Mouse (Mus musculus) ovary, adult 18-20 months (tissue): Measurements from ENCODE around the gene Spock2.
"Not testable (repeated sequence)": the region's sequence is repeated elsewhere in the genome, so short reads cannot be mapped to it uniquely, and the experiment has no call there.

Experiments used
- DNase-seq: peaks from one replicate; pipeline ENCODE4 v3.0.0; 2022; ENCODE audit warnings: low spot score, mixed read lengths

Spock2 gene

DNA sequence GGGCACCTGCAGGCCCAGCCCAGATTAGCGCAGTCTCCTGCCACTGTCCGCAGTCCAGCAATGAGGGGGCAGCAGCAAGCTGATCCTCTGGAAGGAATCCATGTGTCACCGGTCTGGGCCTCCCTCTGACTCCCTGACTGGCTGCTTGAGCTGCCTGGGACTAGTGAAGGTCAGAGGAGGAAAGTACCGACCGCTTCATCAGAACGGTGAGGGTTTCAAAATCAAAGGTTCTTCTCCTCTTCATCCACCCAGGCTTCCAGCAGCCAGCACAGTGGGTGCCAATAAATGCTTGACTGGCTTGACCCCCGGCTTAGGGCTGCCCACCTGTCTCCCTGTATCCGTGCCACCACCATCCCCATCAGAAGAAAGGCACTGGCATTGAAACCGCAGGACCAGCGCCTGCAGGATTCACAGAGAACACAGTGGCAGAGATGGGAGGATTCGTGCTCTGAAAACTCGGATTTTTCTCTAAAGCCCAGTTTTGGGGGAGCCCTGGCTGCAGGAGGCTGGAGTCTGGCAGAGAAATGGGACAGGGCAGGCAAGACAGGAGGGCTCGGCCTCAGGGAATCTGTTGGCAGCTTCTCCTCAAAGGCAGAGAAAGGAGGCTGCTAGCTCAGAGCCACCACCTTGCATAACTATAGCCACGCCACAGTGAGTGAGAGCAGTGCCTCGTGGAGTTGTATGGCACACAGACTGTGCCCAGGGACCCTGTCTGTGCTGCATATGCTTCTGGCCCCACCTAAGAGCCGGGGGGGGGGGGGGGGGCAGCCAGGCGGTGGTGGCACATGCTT is 2.5 kb downstream of the Spock2 start:
- DNase-seq, result no peak

DNA sequence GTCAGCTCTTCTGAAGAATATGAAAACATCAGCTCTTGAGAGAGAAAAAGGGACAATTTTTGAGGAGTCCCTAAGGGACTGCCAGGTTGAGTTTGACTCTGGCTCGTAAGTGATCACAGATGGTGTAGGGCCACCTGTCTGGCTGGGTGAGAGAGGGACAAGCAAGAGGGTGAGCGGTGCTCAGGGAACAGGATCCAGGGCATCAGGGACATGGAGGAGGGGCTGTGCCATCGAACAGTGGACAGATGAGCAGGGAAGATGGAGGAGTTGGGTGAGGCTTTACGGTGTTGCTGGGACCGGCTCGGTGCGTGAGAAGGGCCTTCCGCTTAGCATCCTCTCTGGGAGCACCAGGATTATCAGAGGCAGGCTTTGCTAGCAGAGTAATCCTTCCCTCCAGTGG is 3.3 kb downstream of the Spock2 start:
- DNase-seq, result no peak

DNA sequence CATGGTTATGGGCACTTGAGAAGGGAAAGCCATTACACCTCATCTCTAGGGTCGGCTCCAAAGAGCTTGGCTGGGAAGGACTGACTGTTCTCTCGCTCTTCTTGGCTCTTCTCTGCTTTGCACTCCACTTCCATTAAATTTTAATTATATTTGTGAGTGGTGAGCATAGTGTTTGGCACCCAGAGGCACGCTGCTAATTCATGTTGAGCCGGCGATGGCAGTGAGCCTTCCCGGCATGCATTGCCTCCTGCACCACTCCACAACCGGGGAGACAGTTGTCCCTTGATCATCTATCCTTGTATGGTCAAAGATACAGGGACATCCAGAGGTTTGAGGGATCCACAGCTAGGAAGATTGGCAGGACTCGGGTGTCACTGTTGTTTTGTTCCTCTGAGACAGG is 4.0 kb downstream of the Spock2 start:
- no peak for DNase-seq

DNA sequence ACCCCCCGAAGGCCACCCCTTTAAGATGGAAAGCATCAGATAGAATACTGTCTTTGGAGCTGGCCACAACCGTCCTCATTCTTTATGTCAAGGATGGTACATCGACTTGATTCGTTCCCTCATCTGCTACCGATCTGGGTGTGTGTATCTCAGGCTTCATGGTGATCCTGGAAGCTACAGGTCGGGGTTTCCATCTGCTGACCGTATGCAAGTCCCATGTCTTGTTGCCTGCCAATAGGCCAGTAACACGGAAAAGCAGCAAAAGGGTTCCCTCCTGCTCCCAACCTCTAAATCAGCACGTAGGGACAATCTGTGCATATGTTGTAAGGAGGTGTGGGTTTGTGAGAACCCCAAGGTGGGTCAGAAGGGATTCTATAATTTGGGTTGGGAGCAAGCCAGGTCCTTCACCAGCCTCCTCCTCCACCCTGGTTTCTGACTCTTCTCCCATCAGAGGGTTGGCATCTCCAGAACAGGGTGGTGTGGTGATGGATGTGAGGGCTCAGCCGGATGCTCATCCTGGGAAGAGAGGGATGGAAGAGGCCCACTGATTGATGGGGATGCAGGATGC is 5.0 kb downstream of the Spock2 start:
- no peak for DNase-seq

DNA sequence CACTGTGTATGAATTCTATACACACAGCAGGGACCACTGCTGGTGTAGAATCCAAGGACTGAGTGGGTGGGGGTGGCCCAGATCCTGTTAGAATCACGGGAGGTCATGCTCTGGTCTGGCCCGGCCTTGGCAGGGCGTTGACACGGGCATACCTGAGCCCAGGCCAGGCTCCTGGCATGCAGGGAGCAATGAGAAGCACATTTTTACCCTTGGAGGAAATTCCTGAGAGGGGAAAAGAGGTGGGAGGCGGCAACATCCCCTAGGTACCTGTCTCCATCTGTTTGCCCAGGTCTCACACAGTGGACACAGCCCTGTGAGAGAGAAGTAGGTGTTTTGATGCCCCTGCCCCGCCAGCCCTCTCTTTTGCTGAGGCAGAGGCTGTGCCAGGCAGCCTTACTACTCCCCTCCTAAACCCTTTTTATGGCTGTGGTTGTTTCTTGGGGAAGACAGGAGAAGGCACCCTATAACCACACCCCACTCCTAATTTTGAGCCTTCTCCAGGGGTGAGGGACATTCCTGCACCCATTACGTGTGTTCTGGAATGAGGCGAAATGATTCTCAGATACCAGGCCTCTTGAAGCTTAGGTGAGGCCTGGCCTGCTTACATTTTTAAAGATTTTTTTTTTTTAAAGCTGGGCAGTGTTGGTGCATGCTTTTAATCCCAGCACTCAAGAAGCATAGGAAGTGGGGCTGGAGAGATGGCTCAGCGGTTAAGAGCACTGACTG is 8.1 kb downstream of the Spock2 start:
- DNase-seq, result no peak

DNA sequence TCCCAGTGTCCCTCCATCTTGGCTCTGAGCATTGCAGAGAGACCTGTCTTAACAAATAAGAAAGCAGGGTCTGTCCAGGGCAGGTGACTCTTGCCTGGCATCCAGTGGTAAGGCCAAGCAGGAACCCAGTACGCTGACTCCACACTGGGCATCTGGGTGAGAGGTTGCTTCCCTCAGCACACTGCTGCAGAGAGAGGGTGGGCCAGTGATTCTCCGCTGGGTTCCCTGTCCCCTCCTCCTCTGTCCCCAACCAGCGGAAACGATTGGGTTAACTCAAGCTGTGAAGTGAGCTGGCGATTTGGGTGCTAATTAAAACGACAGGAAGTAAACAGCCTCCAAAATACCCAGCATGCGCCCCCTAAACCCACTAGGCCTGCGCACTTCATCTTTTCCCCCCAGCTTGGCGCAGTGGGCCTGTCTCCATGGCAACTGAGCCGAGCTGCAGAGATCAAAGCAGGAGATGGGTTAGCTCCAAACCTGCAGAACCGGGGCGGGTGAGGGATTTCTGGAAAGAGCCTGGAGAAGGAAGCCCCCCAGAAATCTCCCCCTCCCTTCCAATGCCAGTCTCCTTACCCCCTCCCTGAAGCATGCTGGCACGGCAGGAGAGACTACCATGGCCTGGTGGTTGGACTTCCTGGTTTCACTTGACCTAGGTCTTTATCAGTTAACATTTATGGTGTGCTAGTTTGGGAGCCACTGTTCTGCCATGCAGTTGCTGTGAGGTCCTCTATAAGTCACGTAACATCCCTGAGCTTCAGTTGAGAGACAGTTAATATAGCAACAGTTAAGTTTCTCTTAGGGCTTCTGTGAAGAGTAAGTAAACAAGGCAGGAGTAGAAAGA is 9.5 kb downstream of the Spock2 start:
- DNase-seq, result no peak

DNA sequence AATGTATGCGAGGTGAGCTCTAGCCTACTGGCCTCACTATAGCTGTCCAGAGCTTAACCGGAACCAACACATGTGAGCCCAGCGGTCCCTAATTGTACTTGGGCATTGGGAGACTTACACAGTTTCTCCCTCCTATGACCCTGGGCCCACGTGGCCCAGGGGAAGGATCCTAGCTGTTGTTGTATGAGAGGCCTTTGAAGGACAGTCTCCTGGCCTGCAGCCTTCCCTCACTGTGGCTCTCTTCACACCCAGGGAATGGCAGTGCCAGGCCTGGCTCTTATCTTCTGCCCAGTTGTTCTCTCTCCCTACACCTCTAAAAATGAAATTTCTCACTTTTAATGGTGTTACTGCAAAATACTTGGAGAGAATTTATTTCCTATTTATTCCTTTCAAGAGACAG is 11.0 kb downstream of the Spock2 start:
- DNase-seq, result peak; percentile 64

DNA sequence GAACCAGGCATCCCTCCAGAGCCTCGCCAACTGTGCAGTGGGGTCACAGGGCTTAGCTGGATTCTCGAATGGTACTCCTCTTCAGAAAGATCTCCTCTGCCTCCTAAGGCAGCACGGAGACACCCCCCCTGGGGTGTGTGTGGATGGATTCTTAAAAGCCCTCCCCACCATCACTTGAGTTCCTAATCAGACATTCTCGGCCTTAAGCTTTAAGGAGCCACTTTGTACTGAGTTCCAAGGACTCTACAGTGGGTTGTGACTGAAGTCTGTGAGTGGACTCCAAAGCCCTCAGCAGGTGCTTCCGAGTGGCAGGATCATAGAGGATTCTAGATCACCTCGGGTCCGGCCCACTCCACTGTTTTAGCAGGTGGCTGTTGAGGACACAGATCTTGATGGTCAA is 12.4 kb downstream of the Spock2 start:
- no peak for DNase-seq

DNA sequence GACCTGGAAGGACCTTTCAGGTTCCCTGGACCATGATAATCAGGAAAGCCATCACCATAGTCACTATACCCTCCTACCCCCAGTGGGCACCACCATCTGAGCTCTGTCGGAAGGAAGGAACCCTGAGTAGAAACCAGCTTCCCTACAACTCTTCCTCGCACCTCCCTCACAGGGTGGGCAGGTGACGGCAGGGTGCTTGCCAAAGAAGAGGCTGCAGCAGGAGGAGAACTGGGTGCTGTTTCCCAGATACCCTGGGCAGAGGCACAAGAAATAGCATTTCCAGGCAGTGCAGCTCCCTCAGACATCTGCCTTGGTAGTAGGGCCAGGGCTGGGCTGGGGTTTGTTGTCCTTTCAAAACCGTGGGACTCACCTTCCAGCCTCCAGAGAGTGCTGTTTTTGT is 14.6 kb downstream of the Spock2 start:
- no peak for DNase-seq

DNA sequence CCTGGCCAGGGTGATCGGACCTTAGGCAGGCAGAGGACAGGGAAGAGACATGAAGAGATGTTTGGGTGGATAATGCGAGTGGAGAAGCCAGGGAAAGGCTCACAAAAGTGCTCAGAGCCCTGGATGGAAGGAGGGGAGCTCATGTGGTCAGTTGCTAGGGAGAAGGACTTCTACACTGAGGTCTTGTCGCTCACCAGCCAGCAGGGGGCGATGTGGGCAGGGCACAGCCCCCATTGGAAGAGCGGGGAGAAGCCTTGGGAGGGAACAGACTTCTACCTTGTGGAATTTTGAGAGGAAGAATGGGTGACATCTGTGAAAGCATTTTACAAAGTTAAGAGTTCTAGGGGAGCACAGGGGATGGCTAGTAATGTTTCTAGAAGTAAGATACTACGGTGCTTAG is 18.1 kb downstream of the Spock2 start:
- DNase-seq, result no peak

DNA sequence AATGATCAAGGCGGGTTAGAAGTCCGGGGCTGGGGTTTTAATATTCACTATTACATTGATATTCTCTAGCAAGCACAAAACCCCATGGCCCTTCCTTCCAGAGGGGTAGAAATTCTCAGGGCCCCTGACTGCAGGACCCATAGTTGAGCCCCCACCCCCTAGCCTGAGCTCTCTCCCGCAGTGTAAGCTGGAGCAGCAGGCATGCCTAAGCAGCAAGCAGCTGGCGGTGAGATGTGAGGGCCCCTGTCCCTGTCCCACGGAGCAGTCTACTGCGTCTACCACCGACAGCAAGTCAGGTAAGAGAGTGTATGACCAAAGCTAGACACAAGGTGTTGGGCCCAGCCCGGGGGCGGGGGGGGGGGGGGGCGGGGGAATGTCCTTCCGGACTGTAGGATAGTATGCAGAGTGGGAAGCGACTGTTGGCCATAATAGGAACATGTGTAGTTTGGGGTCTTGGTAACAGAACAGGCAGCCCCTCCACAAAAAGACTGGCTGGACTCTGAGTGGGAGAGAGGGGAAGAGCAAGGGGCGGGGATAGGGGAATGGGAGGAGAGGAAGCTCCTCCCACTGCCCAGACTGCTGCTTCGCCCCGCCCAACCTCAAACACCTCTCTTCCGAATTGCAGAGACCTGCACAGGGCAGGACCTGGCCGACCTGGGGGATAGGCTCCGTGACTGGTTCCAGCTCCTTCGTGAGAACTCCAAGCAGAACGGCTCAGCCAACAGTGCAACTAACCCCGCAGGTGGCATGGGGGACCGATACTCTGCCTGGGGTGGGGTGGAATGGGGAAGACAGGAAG is 19.7 kb downstream of the Spock2 start:
- DNase-seq, result no peak

DNA sequence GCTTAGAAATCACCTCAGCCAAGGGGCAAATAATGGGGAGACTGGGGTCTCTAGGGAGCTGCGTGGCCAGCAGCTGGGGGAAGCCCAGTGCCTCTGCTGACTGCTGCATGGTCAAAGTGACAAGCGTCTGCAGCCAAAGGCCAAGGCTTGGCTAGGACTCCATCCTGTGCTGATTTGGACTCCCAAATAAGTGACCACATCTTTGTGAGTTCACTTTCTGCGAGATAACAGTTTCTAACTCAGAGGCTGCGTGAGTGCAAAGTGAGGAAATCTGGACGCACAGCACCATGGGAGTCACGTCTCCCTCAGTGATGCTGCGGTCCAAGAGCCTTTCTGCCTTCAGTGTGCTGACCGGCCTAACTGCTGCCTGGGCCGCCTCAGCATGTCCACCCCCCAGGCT is 22.3 kb downstream of the Spock2 start:
- DNase-seq, result no peak

DNA sequence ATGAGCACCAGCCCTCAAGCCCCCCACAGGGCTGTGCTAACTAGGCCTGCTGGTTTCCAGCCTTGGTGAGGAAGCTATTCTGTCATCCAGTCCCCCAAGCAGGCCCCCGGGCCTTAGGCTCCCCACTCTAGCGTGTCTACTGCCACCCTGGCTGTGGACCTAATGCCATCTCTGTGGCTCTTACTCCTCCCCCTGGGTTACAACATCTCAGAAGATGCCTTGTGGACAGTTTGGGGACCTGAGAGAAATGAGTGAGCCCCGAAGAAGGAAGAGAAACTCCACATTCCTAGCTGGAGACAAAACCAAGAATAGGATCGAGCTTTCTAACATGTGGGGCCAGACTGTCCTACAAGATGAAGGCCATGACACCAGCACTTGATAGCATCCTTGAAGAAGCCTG is 24.5 kb downstream of the Spock2 start:
- no peak for DNase-seq

DNA sequence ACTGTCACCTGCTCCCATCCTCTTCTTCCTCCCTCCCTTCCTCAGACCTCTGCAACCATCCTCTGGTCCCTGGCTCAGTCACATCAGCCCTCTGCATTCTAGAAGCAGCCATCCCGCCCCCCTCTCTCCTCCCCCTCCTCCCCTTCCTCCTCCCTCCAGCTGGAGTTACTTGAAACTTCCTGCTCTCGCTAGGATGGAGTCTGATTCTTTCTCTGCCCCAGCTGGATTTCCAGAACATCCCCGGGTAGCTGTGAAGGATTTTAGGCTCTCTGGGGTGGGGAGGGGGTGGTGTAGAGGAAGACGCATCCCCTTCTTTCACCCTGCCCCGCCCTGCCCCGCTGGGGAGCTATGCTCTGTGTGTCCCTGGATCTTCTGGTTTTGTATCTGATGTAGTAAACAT is 27.5 kb downstream of the Spock2 start:
- DNase-seq, result no peak

DNA sequence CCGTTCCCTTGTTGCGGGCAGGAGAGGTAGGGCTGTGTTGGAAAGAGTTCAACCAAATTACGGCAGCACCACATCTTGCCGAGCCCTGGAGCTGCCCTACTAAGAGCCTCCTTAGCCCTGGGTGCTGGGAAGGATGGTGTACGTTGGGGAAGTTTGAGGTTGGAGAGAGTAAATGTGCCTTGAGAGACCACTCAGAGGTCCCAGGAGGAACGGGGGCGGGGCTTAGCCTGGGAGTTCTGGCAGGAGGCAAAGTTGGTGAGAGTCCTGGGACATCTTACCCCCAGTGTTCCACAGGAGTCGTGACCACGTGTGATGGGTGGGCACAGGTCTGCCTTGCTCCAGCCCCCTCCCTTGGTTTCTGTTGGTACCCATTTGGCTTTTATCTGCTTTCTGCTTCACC is 28.2 kb downstream of the Spock2 start:
- DNase-seq, result no peak

DNA sequence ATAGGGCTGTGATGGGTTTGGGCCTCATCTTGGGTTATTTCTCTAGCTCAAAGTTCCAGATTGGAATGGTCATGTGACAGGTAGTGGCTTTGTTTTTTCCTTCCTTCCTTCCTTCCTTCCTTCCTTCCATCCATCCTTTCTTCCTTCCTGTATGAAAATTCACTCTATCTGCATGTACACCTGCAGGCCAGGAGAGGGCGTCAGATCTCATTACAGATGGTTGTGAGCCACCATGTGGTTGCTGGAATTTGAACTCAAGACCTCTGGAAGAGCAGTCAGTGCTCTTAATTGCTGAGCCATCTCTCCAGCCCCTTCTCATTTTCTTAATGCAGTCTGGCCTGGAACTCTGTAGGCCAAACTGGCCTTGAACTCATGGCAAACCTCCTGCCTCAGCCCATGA is 30.0 kb downstream of the Spock2 start:
- not testable (repeated sequence) for DNase-seq

DNA sequence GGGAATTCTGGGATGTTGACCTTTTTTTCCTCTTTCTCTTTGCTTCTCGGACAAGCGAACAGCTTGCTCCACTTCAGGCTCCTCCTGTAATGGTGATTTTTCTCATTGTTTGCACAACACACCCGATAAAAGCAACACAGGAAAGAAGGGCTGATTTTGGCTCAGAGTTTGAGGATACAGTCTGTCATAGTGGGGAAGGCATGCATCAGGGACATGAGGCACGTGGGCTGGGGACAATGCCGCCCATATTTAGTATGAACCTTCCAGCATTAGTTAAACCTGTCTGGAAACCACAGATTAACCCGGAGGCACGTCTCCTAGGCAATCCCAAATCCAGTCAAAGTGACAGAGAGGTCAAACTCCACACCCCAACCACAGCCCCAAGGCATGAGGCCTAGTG is 30.9 kb downstream of the Spock2 start:
- DNase-seq, result no peak

DNA sequence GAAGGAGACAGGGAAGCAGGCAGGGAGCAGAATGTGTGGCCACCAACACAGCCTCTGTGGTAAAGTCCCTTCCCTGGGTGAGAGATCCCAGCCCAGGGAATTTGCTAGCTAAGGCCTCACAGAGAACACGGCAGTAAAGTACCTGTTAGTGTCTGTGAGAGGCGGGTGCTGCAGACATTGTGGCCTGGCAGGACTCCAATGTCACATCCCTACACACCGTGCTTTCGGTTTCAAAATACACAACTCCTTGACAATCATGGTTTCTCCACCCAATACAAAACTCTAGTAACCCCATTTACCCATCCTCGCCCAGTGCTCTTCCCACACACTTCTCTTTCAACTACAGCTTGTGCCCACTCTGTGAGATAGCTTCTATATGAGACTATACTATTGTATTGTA is 32.7 kb downstream of the Spock2 start:
- DNase-seq, result no peak

DNA sequence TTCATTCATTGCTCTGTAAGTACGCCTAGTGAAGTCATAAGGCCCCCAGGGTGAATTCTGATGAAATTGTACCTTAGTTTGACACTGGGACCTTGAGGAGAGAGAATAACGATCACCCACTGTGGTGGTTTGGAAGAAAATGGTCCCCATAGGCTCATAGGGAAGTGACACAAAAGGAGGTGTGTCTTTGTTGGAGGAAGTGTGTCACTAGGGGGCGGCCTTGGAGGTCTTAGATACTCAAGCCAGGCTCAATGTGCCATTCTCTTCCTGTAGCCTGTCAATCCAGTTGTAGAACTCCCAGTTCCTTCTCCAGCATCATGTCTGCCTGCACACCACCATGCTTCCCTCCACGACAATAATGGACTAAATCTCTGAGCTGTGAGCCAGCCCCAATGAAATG is 34.7 kb downstream of the Spock2 start:
- DNase-seq, result no peak

DNA sequence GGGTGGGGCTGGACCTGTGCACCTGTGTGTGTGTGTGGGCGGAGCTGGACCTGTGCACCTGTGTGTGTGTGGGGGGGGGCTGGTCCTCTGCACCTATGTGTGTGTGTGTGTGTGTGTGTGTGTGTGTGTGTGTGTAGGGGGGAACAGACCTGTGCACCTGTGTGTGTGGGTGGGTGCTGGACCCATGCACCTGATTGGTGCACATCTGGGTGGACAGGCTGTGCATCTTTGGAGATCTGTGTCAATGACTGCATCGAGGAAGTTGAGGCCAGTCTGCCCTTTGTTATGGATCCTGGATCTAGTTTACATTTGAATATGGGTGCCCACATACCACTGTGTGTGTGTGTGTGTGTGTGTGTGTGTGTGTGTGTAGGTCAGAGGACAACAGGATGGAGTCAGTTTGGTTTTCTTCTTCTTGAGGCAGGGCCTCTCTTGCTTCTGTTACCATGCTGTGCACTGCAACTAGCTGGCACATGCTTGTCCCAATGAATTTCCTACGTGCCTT is 35.7 kb downstream of the Spock2 start:
- DNase-seq, result no peak

DNA sequence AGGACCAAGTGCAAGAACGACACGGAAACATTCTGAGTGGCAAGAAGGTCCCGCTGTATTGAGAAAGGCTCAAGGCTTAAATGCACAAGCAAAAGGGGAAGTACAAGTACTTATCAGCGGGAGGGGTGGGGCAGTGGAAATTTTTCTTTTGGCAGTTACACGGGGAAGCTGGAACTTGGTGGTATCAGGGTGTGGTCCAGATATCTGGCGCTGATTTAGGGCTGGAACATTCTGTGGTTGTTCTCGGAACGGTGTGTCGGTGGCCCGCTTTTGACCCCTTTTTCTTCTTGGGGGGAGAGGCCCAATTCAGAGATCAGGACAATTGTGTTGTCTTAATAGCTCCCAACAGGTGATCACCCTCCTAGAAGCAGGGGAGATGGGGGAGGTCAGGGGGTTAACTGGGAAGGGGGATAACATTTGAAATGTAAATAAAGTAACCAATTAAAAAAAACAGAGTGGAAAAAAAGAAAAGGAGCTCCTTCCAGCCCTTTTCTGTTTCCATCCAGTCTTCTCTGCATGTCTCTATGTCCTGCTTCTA is 41.6 kb downstream of the Spock2 start:
- not testable (repeated sequence) for DNase-seq
